Mouse (Mus musculus) macrophage (primary cell): Measurements from ENCODE around the gene Mt2. TPM values are rescaled to one million over a fixed set of nuclear protein-coding genes. Genes with fewer than 3 reads are reported as not detected.
"Not testable (repeated sequence)": the region's sequence is repeated elsewhere in the genome, so short reads cannot be mapped to it uniquely, and the experiment has no call there.

Source experiments
- H3K27ac ChIP-seq: fragments of 350-480 bp; formaldehyde crosslinking; 2 replicates; pipeline ENCODE4 v1.9.0; 2021
- H3K36me3 ChIP-seq: fragments of 350-480 bp; formaldehyde crosslinking; 2 replicates; pipeline ENCODE4 v1.9.0; 2021; ENCODE audit errors: inconsistent target
- H3K4me3 ChIP-seq: fragments of 350-480 bp; formaldehyde crosslinking; 2 replicates; pipeline ENCODE4 v1.9.0; 2021; ENCODE audit errors: inconsistent target
- H3K79me2 ChIP-seq: fragments of 350-480 bp; formaldehyde crosslinking; 2 replicates; pipeline ENCODE4 v1.9.0; 2021; ENCODE audit errors: inconsistent target
- whole genome bisulfite sequencing: methylation state at CpG from one replicate; pipeline ENCODE4 v1.1.7; 2026; ENCODE audit warnings: inconsistent platforms; ENCODE audit not compliant: missing documents; 5-methylcytosine and 5-hydroxymethylcytosine counted together
- polyA plus RNA-seq: library from polyadenylated mRNA; stranded (reverse); fragments of 250-400 nt; gene quantifications from 3 replicates; pipeline ENCODE4 v1.2.4, GENCODE M21; 2018; ENCODE audit warnings: inconsistent platforms

The Mt2 gene
- polyA plus RNA-seq, 1 experiment from 2014 or later, result 36.5 TPM

GRCm38 (mm10) chr8:94152513-94153300 is 19.8 kb upstream of the Mt2 start, which contains the start of gene Mt3:
TSS of gene Mt3 (plus strand) at chr8:94152607.
- Histone ChIP-seq H3K27ac (no peak within 1 kb of the TSS), H3K79me2 (no peaks in the 10 kb centered on the region), H3K4me3 (no peak within 1 kb of the TSS), H3K36me3 (no peaks in the 10 kb centered on the region)
- 3% methylated on average over 26 of the region's 29 CpGs for WGBS

- 53% methylated on average over 7 of the region's 7 CpGs for WGBS
- no peak overlapping the region for H3K27ac ChIP-seq
- H3K79me2 ChIP-seq, result no peaks in the 10 kb centered on the region
- no peak overlapping the region for H3K4me3 ChIP-seq
- no peaks in the 10 kb centered on the region for H3K36me3 ChIP-seq
These were observed 19.0 kb upstream of the Mt2 start for GRCm38 (mm10) chr8:94153451-94153850.

- Histone ChIP-seq H3K36me3 (no peaks in the 10 kb centered on the region), H3K4me3 (no peak overlapping the region), H3K79me2 (no peaks in the 10 kb centered on the region), H3K27ac (no peak overlapping the region)
- 77% methylated on average over 6 of the region's 6 CpGs for WGBS
These were observed 17.9 kb upstream of the Mt2 start for GRCm38 (mm10) chr8:94154537-94154936.

- no peaks in the 10 kb centered on the region for H3K79me2 ChIP-seq
- 59% methylated on average over 4 of the region's 4 CpGs for WGBS
- no peak overlapping the region for H3K4me3 ChIP-seq
- no peaks in the 10 kb centered on the region for H3K36me3 ChIP-seq
- no peak overlapping the region for H3K27ac ChIP-seq
These were observed 16.4 kb upstream of the Mt2 start for GRCm38 (mm10) chr8:94156092-94156491.

GRCm38 (mm10) chr8:94165772-94166171 is 6.7 kb upstream of the Mt2 start:
- H3K27ac ChIP-seq, H3K4me3 ChIP-seq, H3K79me2 ChIP-seq, H3K36me3 ChIP-seq: not testable (repeated sequence)
- WGBS, result 86% methylated on average over 7 of the region's 8 CpGs

GRCm38 (mm10) chr8:94167244-94167643 is 5.2 kb upstream of the Mt2 start:
- Histone ChIP-seq H3K27ac (no peak overlapping the region), H3K36me3 (no peaks in the 10 kb centered on the region), H3K4me3 (no peak overlapping the region), H3K79me2 (no peaks in the 10 kb centered on the region)
- WGBS, result 2% methylated on average over 5 of the region's 6 CpGs

- Histone ChIP-seq H3K27ac (no peak overlapping the region), H3K4me3 (no peak overlapping the region), H3K79me2 (no peaks in the 10 kb centered on the region), H3K36me3 (no peaks in the 10 kb centered on the region)
- WGBS, result 86% methylated on average over 5 of the region's 5 CpGs
These were observed 2.9 kb upstream of the Mt2 start for GRCm38 (mm10) chr8:94169547-94169946.

GRCm38 (mm10) chr8:94171321-94171755 is 1.1 kb upstream of the Mt2 start:
- Histone ChIP-seq H3K27ac (no peak overlapping the region), H3K4me3 (no peak overlapping the region; the same call in 1 of the 2 replicates), H3K36me3 (no peaks in the 10 kb centered on the region), H3K79me2 (no peaks in the 10 kb centered on the region)
- 38% methylated on average over 10 of the region's 10 CpGs for WGBS

- Histone ChIP-seq H3K27ac (peak overlapping the region; percentile 60), H3K36me3 (no peaks in the 10 kb centered on the region), H3K79me2 (no peaks in the 10 kb centered on the region), H3K4me3 (peak overlapping the region; percentile 69)
- 5% methylated on average over 39 of the region's 39 CpGs for WGBS
These were observed 607 bp downstream of the Mt2 start for GRCm38 (mm10) chr8:94172809-94173732.

- Histone ChIP-seq H3K36me3 (no peaks in the 10 kb centered on the region), H3K79me2 (no peaks in the 10 kb centered on the region), H3K27ac (no peak overlapping the region), H3K4me3 (no peak overlapping the region)
- WGBS, result 66% methylated on average over 9 of the region's 11 CpGs
These were observed 1.5 kb downstream of the Mt2 start for GRCm38 (mm10) chr8:94173848-94174403.

- H3K79me2 ChIP-seq, result no peaks in the 10 kb centered on the region
- H3K36me3 ChIP-seq, result no peaks in the 10 kb centered on the region
- no peak overlapping the region for H3K4me3 ChIP-seq
- no peak overlapping the region for H3K27ac ChIP-seq
- 53% methylated on average over 7 of the region's 7 CpGs for WGBS
These were observed 2.3 kb downstream of the Mt2 start for GRCm38 (mm10) chr8:94174619-94175213.

- Histone ChIP-seq H3K27ac (peak overlapping the region; percentile 85), H3K4me3 (no peak overlapping the region)
- WGBS, result 77% methylated on average over 4 of the region's 7 CpGs
These were observed 5.4 kb downstream of the Mt2 start for GRCm38 (mm10) chr8:94177716-94178390.

GRCm38 (mm10) chr8:94178857-94179712 is 6.6 kb downstream of the Mt2 start, which contains the start of gene Mt1:
TSS of gene Mt1 (plus strand) at chr8:94179082.
- no peaks in the 10 kb centered on the region for H3K36me3 ChIP-seq
- peaks cover 13% of the 10 kb centered on the region for H3K79me2 ChIP-seq
- peak within 1 kb of the TSS; percentile 95 for H3K4me3 ChIP-seq
- WGBS, result under 1% methylated on average over 50 of the region's 50 CpGs
- H3K27ac ChIP-seq, result peak within 1 kb of the TSS; percentile 98

More at GRCm38 (mm10) chr8:94177716-94178390, 5.4 kb downstream of the Mt2 start:
- Histone ChIP-seq H3K79me2 (peaks cover 13% of the 10 kb centered on the region), H3K36me3 (no peaks in the 10 kb centered on the region)
